Comparison of ENCODE assay signal across 22 mouse cellular contexts in genomic region chr4:29389282-29389681, GRCm38 (mm10).
DNase-seq lines count a peak whose midpoint lies in the region; ATAC-seq and TF ChIP-seq lines count a peak whose summit lies in the region.
"Had no signal": no experiment of that assay in that cellular context is flagged by ENCODE, and none has a peak within 500 bp of the region (broad histone marks: within the 10 kb centered on the region; RNA-seq: fewer than 3 reads in every experiment).

No protein-coding gene starts in this region.

- no peak overlapping the region for H3K4me2 ChIP-seq in intestine, embryonic 15.5 days (replicated peaks)
- no peak overlapping the region for H3K4me2 ChIP-seq in intestine, embryonic 16.5 days (ENCODE audit: low read depth, low read length)
- no peak overlapping the region for H3K4me2 ChIP-seq in intestine, postnatal 0 days (replicated peaks; ENCODE audit: low read depth)
- no peak overlapping the region for H3K4me2 ChIP-seq in hindbrain, embryonic 16.5 days (ENCODE audit: low read length)

- H3K27ac ChIP-seq in intestine, embryonic 15.5 days: no peak overlapping the region
- H3K27ac ChIP-seq in intestine, embryonic 16.5 days (ENCODE audit: low read length): no peak overlapping the region
- H3K27ac ChIP-seq in intestine, postnatal 0 days (ENCODE audit: low read depth, low read length): no peak overlapping the region
- H3K27ac ChIP-seq in hindbrain, embryonic 16.5 days (ENCODE audit: low read depth, low read length): no peak overlapping the region

- DNase-seq in adrenal gland, postnatal 4 days (ENCODE audit: low spot score in 2 of 2): no peak
- no peak for DNase-seq in urinary bladder, postnatal 4 days (ENCODE audit: low spot score in 2 of 2)
- DNase-seq: adrenal gland, adult 2 months; adrenal gland, adult 8-10 months; adrenal gland, postnatal 10 days; adrenal gland, postnatal 14 days; adrenal gland, postnatal 25 days; adrenal gland, postnatal 36 days; B cell, adult 2 months; cerebellum, adult 11 months; cerebellum, adult 11-12 months; cerebellum, adult 18-20 months; cerebellum, adult 2 months had no signal

- no peaks in the 10 kb centered on the region for H3K27me3 ChIP-seq in intestine, embryonic 15.5 days (replicated peaks)
- no peaks in the 10 kb centered on the region for H3K27me3 ChIP-seq in intestine, embryonic 16.5 days (replicated peaks; ENCODE audit: control insufficient read depth, insufficient read depth, low read length)
- H3K27me3 ChIP-seq in intestine, postnatal 0 days (replicated peaks; ENCODE audit: control insufficient read depth, insufficient read depth, low read length): no peaks in the 10 kb centered on the region
- no peaks in the 10 kb centered on the region for H3K27me3 ChIP-seq in hindbrain, embryonic 16.5 days (replicated peaks; ENCODE audit: control insufficient read depth, insufficient read depth, low read length)
- H3K27me3 ChIP-seq: CH12.LX, Patski had no signal

- WGBS in intestine, embryonic 15.5 days: 94% methylated on average over 1 of the region's 1 CpGs
- 81% methylated on average over 1 of the region's 1 CpGs for WGBS in intestine, embryonic 16.5 days
- 89% methylated on average over 1 of the region's 1 CpGs for WGBS in intestine, postnatal 0 days
- 86% methylated on average over 1 of the region's 1 CpGs for WGBS in hindbrain, embryonic 16.5 days

- H3K9ac ChIP-seq in intestine, embryonic 15.5 days: no peak overlapping the region
- no peak overlapping the region for H3K9ac ChIP-seq in intestine, embryonic 16.5 days (ENCODE audit: low read depth, low read length)
- H3K9ac ChIP-seq in intestine, postnatal 0 days (ENCODE audit: low read depth, low read length): no peak overlapping the region
- H3K9ac ChIP-seq in hindbrain, embryonic 16.5 days (ENCODE audit: low read depth, low read length): no peak overlapping the region

- H3K36me3 ChIP-seq in intestine, embryonic 15.5 days: no peaks in the 10 kb centered on the region
- H3K36me3 ChIP-seq in intestine, embryonic 16.5 days (ENCODE audit: control insufficient read depth, insufficient read depth, low read length): no peaks in the 10 kb centered on the region
- H3K36me3 ChIP-seq in intestine, postnatal 0 days (ENCODE audit: control insufficient read depth, insufficient read depth): no peaks in the 10 kb centered on the region
- H3K36me3 ChIP-seq in hindbrain, embryonic 16.5 days (ENCODE audit: control insufficient read depth, insufficient read depth, low read length): no peaks in the 10 kb centered on the region
- H3K36me3 ChIP-seq: G1E had no signal

- H3K9me3 ChIP-seq in intestine, embryonic 15.5 days: no peaks in the 10 kb centered on the region
- no peaks in the 10 kb centered on the region for H3K9me3 ChIP-seq in intestine, embryonic 16.5 days (ENCODE audit: control insufficient read depth, low read length)
- no peaks in the 10 kb centered on the region for H3K9me3 ChIP-seq in intestine, postnatal 0 days (ENCODE audit: control insufficient read depth)
- H3K9me3 ChIP-seq in hindbrain, embryonic 16.5 days (ENCODE audit: control insufficient read depth, low read length): no peaks in the 10 kb centered on the region
- H3K9me3 ChIP-seq: G1E had no signal

- ATAC-seq in intestine, embryonic 15.5 days: peak; percentile 55; the same call in 1 of the 2 replicates
- ATAC-seq in intestine, embryonic 16.5 days: peak; percentile 58; the same call in 1 of the 2 replicates
- peak; percentile 51; the same call in 1 of the 2 replicates for ATAC-seq in intestine, postnatal 0 days
- no peak for ATAC-seq in hindbrain, embryonic 16.5 days
- ATAC-seq: activated CD4-positive, CD25-positive, alpha-beta regulatory T cell, adult 4 months; CD4-positive, CD25-positive, alpha-beta regulatory T cell, adult 4 months; Patski had no signal

- H3K4me1 ChIP-seq in intestine, embryonic 15.5 days (replicated peaks): no peaks in the 10 kb centered on the region
- no peaks in the 10 kb centered on the region for H3K4me1 ChIP-seq in intestine, embryonic 16.5 days (ENCODE audit: control insufficient read depth, insufficient read depth, low read length)
- no peaks in the 10 kb centered on the region for H3K4me1 ChIP-seq in intestine, postnatal 0 days (replicated peaks; ENCODE audit: control insufficient read depth, insufficient read depth, low read length)
- H3K4me1 ChIP-seq in hindbrain, embryonic 16.5 days (ENCODE audit: control insufficient read depth, insufficient read depth, low read depth, low read length): no peaks in the 10 kb centered on the region

- no peak for TF ChIP-seq CTCF in intestine, postnatal 0 days (IDR thresholded peaks at IDR 0.05; ENCODE audit: low read depth)

- no peak overlapping the region for H3K4me3 ChIP-seq in intestine, embryonic 15.5 days (replicated peaks)
- no peak overlapping the region for H3K4me3 ChIP-seq in intestine, embryonic 16.5 days (ENCODE audit: low read length)
- H3K4me3 ChIP-seq in intestine, postnatal 0 days (ENCODE audit: low read depth, low read length): no peak overlapping the region
- no peak overlapping the region for H3K4me3 ChIP-seq in hindbrain, embryonic 16.5 days (ENCODE audit: low read length)
